Mouse (Mus musculus) layer of hippocampus, adult 11-12 months (tissue): Measurements from ENCODE around the gene Fbxl21.
A peak's percentile ranks its signal among the peaks of the same experiment; 100 is the strongest.

Source experiments
- DNase-seq: peaks from one replicate; pipeline ENCODE4 v3.0.0; 2022; ENCODE audit warnings: low spot score

Gene Fbxl21

GRCm38 (mm10) chr13:56535570-56535969 lies 13.3 kb downstream of the Fbxl21 start:
- DNase-seq = peak; percentile 14

GRCm38 (mm10) chr13:56537026-56537425 lies 14.8 kb downstream of the Fbxl21 start:
- DNase-seq = no peak

GRCm38 (mm10) chr13:56539846-56540245 lies 17.6 kb downstream of the Fbxl21 start:
- DNase-seq = peak; percentile 31

GRCm38 (mm10) chr13:56543805-56544204 lies 21.5 kb downstream of the Fbxl21 start:
- DNase-seq = no peak

- no peak for DNase-seq
Observed at GRCm38 (mm10) chr13:56544956-56545355, 22.7 kb downstream of the Fbxl21 start.

GRCm38 (mm10) chr13:56548401-56548800 lies 26.1 kb downstream of the Fbxl21 start, which contains the start of gene Lect2:
Lect2 (minus strand) TSS chr13:56548502.
- no peak for DNase-seq

GRCm38 (mm10) chr13:56549364-56549763 lies 27.1 kb downstream of the Fbxl21 start:
- DNase-seq = no peak

GRCm38 (mm10) chr13:56550574-56550973 lies 28.3 kb downstream of the Fbxl21 start:
- DNase-seq = no peak

- no peak for DNase-seq
Observed at GRCm38 (mm10) chr13:56551661-56552060, 29.4 kb downstream of the Fbxl21 start.

GRCm38 (mm10) chr13:56553923-56554322 lies 31.7 kb downstream of the Fbxl21 start:
- DNase-seq = no peak

GRCm38 (mm10) chr13:56554409-56554808 lies 32.1 kb downstream of the Fbxl21 start:
- peak; percentile 45 for DNase-seq

- DNase-seq = peak; percentile 32
Observed at GRCm38 (mm10) chr13:56555957-56556356, 33.7 kb downstream of the Fbxl21 start.

- no peak for DNase-seq
Observed at GRCm38 (mm10) chr13:56556701-56557100, 34.4 kb downstream of the Fbxl21 start.

- DNase-seq = no peak
Observed at GRCm38 (mm10) chr13:56558811-56559210, 36.5 kb downstream of the Fbxl21 start.

- no peak for DNase-seq
Observed at GRCm38 (mm10) chr13:56559841-56560370, 37.6 kb downstream of the Fbxl21 start.

- no peak for DNase-seq
Observed at GRCm38 (mm10) chr13:56561129-56561528, 38.9 kb downstream of the Fbxl21 start.

GRCm38 (mm10) chr13:56563075-56563474 lies 40.8 kb downstream of the Fbxl21 start:
- peak; percentile 39 for DNase-seq

- DNase-seq = no peak
Observed at GRCm38 (mm10) chr13:56566336-56566735, 44.1 kb downstream of the Fbxl21 start.

GRCm38 (mm10) chr13:56571645-56572044 lies 49.4 kb downstream of the Fbxl21 start:
- DNase-seq = no peak

- DNase-seq = no peak
Observed at GRCm38 (mm10) chr13:56575074-56575473, 52.8 kb downstream of the Fbxl21 start.

GRCm38 (mm10) chr13:56575701-56576321 lies 53.5 kb downstream of the Fbxl21 start:
- DNase-seq = peak; percentile 81

GRCm38 (mm10) chr13:56578097-56578496 lies 55.8 kb downstream of the Fbxl21 start:
- no peak for DNase-seq

- DNase-seq = no peak
Observed at GRCm38 (mm10) chr13:56580450-56580849, 58.2 kb downstream of the Fbxl21 start.

- no peak for DNase-seq
Observed at GRCm38 (mm10) chr13:56581512-56581911, 59.2 kb downstream of the Fbxl21 start.
